Mouse (Mus musculus): ENCODE measurements around the gene Ech1. TPM values are rescaled to one million over a fixed set of nuclear protein-coding genes. Genes with fewer than 3 reads are reported as not detected.

Ech1 gene
- total RNA-seq, 1 experiment: 64.1 TPM

DNA sequence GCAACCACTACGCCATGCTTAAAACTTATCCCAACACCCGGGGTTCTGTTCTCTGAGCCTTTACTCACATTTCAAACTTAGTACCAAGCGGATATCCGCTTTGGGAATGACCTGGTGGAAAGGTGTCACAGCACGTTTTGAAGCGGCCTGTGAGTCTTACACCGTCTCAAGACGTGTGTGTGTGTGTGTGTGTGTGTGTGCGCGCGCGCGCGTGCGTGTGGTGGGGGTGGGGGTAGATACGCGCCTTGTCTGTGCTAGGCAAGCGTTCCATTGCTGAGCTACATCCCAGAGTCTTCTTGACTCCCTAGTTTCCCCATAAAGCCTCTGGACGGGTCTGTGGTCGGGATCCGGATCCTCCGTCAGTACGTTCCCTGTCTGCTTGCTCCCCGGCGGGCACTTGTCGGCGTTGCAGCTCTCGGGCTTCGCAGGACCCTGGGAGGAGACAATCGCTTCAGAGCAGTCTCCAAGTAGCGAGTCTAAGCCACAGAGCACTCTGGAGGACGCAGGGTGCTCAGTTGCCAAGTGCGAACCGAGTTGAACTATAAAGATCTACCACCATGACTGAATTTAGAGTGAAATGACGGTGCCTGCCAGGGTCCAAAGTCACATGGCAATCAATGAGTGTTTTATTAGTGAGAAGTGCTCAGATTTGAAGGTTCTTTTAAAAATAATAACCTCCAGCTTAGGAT, 15.5 kb upstream of the Ech1 start:
- peak overlapping the region; percentile 88 to 97 for H3K4me3 ChIP-seq (ENCODE audit: insufficient read depth in 1 of 2, low read depth in 1 of 2, low read length in 2 of 2, poor library complexity in 1 of 2, severe bottlenecking in 1 of 2)
- peak overlapping the region; percentile 98 for H3K27ac ChIP-seq (ENCODE audit: insufficient read depth, low read depth, low read length, poor library complexity, severe bottlenecking)
- no peak for DNase-seq (ENCODE audit: low read depth, low spot score)
- no peaks in the 10 kb centered on the region for H3K9me3 ChIP-seq (ENCODE audit: control insufficient read depth, insufficient read depth, low read depth, low read length)
- TF ChIP-seq ZC3H11A (IDR thresholded peaks at IDR 0.05; ENCODE audit: borderline replicate concordance, low read depth, low read length): no peak
- TF ChIP-seq HCFC1 (IDR thresholded peaks at IDR 0.05; ENCODE audit: borderline replicate concordance, insufficient read depth, low read length): 0 out of 2 replicates have a peak, but pooled peaks have one; percentile 10
- peaks cover 1 to 16% of the 10 kb centered on the region in 2 experiments; a peak in 2 of 4 replicates for H3K4me1 ChIP-seq (ENCODE audit: control insufficient read depth in 2 of 2, insufficient read depth in 2 of 2, low read length in 2 of 2, poor library complexity in 1 of 2)
- peaks cover 27% of the 10 kb centered on the region for H3K36me3 ChIP-seq (ENCODE audit: control insufficient read depth, insufficient read depth, low read length, poor library complexity, severe bottlenecking)
- in situ Hi-C loops (cut with MboI; ENCODE audit: low sequenced_read_pairs in 2 of 2, unreplicated experiment in 2 of 2): no loop called here
- peak overlapping the region; percentile 97 for H3K9ac ChIP-seq (ENCODE audit: insufficient read depth, low read depth, low read length, poor library complexity, severe bottlenecking)

DNA sequence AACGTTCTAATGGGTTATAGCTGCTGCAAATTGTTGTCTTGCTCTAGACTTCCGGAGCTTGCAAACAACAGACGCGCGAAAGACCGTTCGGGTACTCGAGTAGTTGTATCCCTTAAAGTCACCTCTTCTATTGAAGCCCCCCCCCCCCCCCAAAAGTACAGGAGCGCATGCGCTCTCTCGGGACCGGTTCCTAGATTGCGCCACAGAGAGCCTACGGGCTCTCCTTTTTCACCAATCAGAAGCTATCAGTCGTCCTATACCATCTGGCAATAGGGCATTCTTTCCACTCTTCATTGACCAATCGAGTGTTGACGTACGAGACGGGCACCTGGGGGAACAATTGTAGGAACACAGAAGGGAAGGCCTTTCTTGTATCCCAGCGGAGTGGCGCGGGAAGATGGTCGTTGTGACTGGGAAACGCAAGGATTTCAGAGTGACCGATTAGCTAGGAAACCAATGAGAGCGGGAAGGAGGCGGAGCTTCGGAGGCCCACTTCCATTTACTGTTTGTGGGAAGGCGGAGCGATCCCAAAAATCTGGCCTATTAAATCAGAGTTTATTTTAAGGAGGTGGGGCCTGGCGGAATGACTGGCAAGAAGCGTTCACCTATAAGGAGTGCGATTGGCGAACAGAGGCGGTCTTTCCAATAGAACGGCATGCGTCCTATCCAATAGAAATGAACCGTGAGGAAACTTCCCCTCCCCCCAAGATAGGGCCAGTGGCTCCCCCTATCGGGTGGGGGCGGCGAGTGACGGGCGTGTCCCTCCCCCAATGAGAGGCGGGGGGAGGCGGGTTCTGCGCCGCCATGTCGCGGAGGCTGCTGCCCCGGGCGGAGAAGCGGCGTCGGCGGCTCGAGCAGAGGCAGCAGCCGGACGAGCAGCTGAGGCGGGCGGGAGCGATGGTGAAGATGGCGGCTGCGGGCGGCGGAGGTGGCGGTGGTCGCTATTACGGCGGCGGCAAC, 14.6 kb upstream of the Ech1 start:
- TF ChIP-seq ZC3H11A (IDR thresholded peaks at IDR 0.05; ENCODE audit: borderline replicate concordance, low read depth, low read length) (no peak), ZNF384 (IDR thresholded peaks at IDR 0.05; ENCODE audit: low read depth, low read length) (no peak), MAFK (IDR thresholded peaks at IDR 0.05; ENCODE audit: insufficient read depth, low read depth, low read length) (0 out of 2 replicates have a peak, but pooled peaks have one; percentile 1), CHD2 (IDR thresholded peaks at IDR 0.05; ENCODE audit: low read depth, low read length) (peak; percentile 95), HCFC1 (IDR thresholded peaks at IDR 0.05; ENCODE audit: borderline replicate concordance, insufficient read depth, low read length) (peak; percentile 14; the same call in 1 of the 2 replicates)
- Histone ChIP-seq H3K27ac (ENCODE audit: insufficient read depth, low read depth, low read length, poor library complexity, severe bottlenecking) (peak overlapping the region; percentile 99), H3K9me3 (ENCODE audit: control insufficient read depth, insufficient read depth, low read depth, low read length) (no peaks in the 10 kb centered on the region), H3K4me3 (ENCODE audit: insufficient read depth in 1 of 2, low read depth in 1 of 2, low read length in 2 of 2, poor library complexity in 1 of 2, severe bottlenecking in 1 of 2) (peak overlapping the region; percentile 88 to 97), H3K4me1 (ENCODE audit: control insufficient read depth in 2 of 2, insufficient read depth in 2 of 2, low read length in 2 of 2, poor library complexity in 1 of 2) (peaks cover 1 to 16% of the 10 kb centered on the region in 2 experiments; a peak in 3 of 4 replicates), H3K9ac (ENCODE audit: insufficient read depth, low read depth, low read length, poor library complexity, severe bottlenecking) (peak overlapping the region; percentile 100), H3K36me3 (ENCODE audit: control insufficient read depth, insufficient read depth, low read length, poor library complexity, severe bottlenecking) (peaks cover 35% of the 10 kb centered on the region)
- DNase-seq (ENCODE audit: low read depth, low spot score): peak; percentile 100
- in situ Hi-C loops (cut with MboI; ENCODE audit: low sequenced_read_pairs in 2 of 2, unreplicated experiment in 2 of 2): no loop called here

DNA sequence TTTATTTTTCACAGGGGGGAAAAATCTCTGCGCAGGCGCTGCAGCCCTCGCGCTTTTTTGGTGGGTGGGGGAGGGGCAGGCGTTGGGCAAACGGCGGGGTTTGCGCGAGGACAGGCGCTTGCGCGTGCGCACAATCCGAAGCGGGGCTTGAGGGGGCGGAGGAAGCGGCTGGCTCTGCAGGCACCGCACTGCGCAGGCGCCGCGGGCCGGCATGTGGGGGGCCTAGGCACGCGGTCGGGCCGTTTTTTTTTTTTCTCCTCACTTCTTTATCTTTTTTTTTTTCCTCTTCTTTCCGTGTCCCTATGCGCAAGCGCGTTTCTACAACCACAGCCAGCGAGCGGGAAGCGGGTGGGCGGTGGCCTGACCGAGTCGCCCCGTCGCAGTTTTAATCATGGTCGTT, 13.8 kb upstream of the Ech1 start:
- peak; percentile 84 for DNase-seq (ENCODE audit: low read depth, low spot score)
- peak overlapping the region; percentile 100 for H3K9ac ChIP-seq (ENCODE audit: insufficient read depth, low read depth, low read length, poor library complexity, severe bottlenecking)
- in situ Hi-C loops (cut with MboI; ENCODE audit: low sequenced_read_pairs in 2 of 2, unreplicated experiment in 2 of 2): no loop called here
- peak overlapping the region; percentile 74 to 96 for H3K4me3 ChIP-seq (ENCODE audit: insufficient read depth in 1 of 2, low read depth in 1 of 2, low read length in 2 of 2, poor library complexity in 1 of 2, severe bottlenecking in 1 of 2)
- no peaks in the 10 kb centered on the region for H3K9me3 ChIP-seq (ENCODE audit: control insufficient read depth, insufficient read depth, low read depth, low read length)
- peak; percentile 96 for TF ChIP-seq ZNF384 (IDR thresholded peaks at IDR 0.05; ENCODE audit: low read depth, low read length)
- TF ChIP-seq ZC3H11A (IDR thresholded peaks at IDR 0.05; ENCODE audit: borderline replicate concordance, low read depth, low read length): no peak
- H3K27ac ChIP-seq (ENCODE audit: insufficient read depth, low read depth, low read length, poor library complexity, severe bottlenecking): peak overlapping the region; percentile 99
- H3K4me1 ChIP-seq (ENCODE audit: control insufficient read depth in 2 of 2, insufficient read depth in 2 of 2, low read length in 2 of 2, poor library complexity in 1 of 2): peaks cover 1 to 17% of the 10 kb centered on the region in 2 experiments; a peak in 3 of 4 replicates
- peaks cover 43% of the 10 kb centered on the region for H3K36me3 ChIP-seq (ENCODE audit: control insufficient read depth, insufficient read depth, low read length, poor library complexity, severe bottlenecking)

DNA sequence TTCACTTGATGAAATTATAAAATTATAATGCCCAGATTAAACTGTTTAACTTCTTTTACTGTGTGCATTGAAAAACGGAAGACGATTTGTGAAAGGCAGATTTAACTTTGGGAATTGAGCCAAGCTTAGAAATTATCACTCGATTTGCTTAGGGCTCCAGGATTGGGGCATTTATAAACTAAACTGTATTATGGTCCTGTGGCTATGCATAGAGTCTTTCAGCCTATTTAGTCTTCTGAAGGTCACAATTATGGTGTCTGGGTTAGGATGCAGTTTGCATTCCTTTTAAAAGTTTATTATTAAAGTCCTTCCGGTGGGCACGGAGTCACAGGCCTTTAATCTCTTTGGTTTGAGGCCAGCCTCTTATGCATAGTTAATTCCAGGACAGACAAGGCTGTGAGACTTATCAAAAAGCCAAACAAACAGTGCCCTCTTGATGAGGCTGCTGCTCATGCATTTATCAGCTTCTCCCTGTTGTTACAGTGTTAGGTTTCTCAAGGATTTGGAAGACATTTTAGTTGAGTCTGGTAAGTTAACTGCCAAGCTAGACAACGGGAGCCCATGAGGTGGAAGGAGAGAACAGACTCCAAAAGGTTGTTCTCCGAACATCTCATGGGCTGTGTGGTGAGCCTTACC, 13.3 kb upstream of the Ech1 start:
- DNase-seq (ENCODE audit: low read depth, low spot score): no peak
- peaks cover 48% of the 10 kb centered on the region for H3K36me3 ChIP-seq (ENCODE audit: control insufficient read depth, insufficient read depth, low read length, poor library complexity, severe bottlenecking)
- H3K4me3 ChIP-seq (ENCODE audit: insufficient read depth in 1 of 2, low read depth in 1 of 2, low read length in 2 of 2, poor library complexity in 1 of 2, severe bottlenecking in 1 of 2): peak overlapping the region; percentile 74 to 96
- no peaks in the 10 kb centered on the region for H3K9me3 ChIP-seq (ENCODE audit: control insufficient read depth, insufficient read depth, low read depth, low read length)
- peak overlapping the region; percentile 99 for H3K27ac ChIP-seq (ENCODE audit: insufficient read depth, low read depth, low read length, poor library complexity, severe bottlenecking)
- in situ Hi-C loops (cut with MboI; ENCODE audit: low sequenced_read_pairs in 2 of 2, unreplicated experiment in 2 of 2): no loop called here
- H3K4me1 ChIP-seq (ENCODE audit: control insufficient read depth in 2 of 2, insufficient read depth in 2 of 2, low read length in 2 of 2, poor library complexity in 1 of 2): peaks cover 1 to 18% of the 10 kb centered on the region in 2 experiments; a peak in 3 of 4 replicates
- no peak for TF ChIP-seq HCFC1 (IDR thresholded peaks at IDR 0.05; ENCODE audit: borderline replicate concordance, insufficient read depth, low read length)
- no peak for TF ChIP-seq CHD2 (IDR thresholded peaks at IDR 0.05; ENCODE audit: low read depth, low read length)
- TF ChIP-seq MAFK (IDR thresholded peaks at IDR 0.05; ENCODE audit: insufficient read depth, low read depth, low read length): no peak
- no peak for TF ChIP-seq ZNF384 (IDR thresholded peaks at IDR 0.05; ENCODE audit: low read depth, low read length)
- TF ChIP-seq ZC3H11A (IDR thresholded peaks at IDR 0.05; ENCODE audit: borderline replicate concordance, low read depth, low read length): no peak
- peak overlapping the region; percentile 100 for H3K9ac ChIP-seq (ENCODE audit: insufficient read depth, low read depth, low read length, poor library complexity, severe bottlenecking)

Data from ES-E14 (cell line).